Mouse (Mus musculus) frontal cortex, postnatal 14 days (tissue): ENCODE measurements around the gene Armc2.

Source experiments
- DNase-seq, 2 experiments: peaks; one replicate each; pipeline ENCODE4 v3.0.0; 2022; ENCODE audit warnings: low spot score in 2 of 2

Gene Armc2

GRCm38 (mm10) chr10:41907950-41908349 lies 110.3 kb downstream of the Armc2 start:
- DNase-seq = no peak

- no peak for DNase-seq
These were observed 110.8 kb downstream of the Armc2 start for GRCm38 (mm10) chr10:41907473-41907872.

- no peak for DNase-seq
These were observed 116.4 kb downstream of the Armc2 start for GRCm38 (mm10) chr10:41901864-41902263.

GRCm38 (mm10) chr10:41901456-41901855 lies 116.8 kb downstream of the Armc2 start:
- DNase-seq = no peak

- no peak for DNase-seq
These were observed 121.4 kb downstream of the Armc2 start for GRCm38 (mm10) chr10:41896865-41897264.

- no peak for DNase-seq
These were observed 121.8 kb downstream of the Armc2 start for GRCm38 (mm10) chr10:41896425-41896824.

GRCm38 (mm10) chr10:41893433-41894411 lies 124.5 kb downstream of the Armc2 start:
- no peak for DNase-seq

- no peak for DNase-seq
These were observed 126.9 kb downstream of the Armc2 start for GRCm38 (mm10) chr10:41891312-41891711.

- DNase-seq = no peak
These were observed 127.7 kb downstream of the Armc2 start for GRCm38 (mm10) chr10:41890537-41890936.

- no peak for DNase-seq
These were observed 128.7 kb downstream of the Armc2 start for GRCm38 (mm10) chr10:41889566-41889965.

GRCm38 (mm10) chr10:41888365-41888941 lies 129.8 kb downstream of the Armc2 start:
- DNase-seq = no peak

GRCm38 (mm10) chr10:41887080-41887821 lies 131.0 kb downstream of the Armc2 start:
- DNase-seq = peak; percentile 78 to 87

- DNase-seq = no peak
These were observed 134.3 kb downstream of the Armc2 start for GRCm38 (mm10) chr10:41883741-41884575.

- no peak for DNase-seq
These were observed 136.8 kb downstream of the Armc2 start for GRCm38 (mm10) chr10:41881438-41881837.

- DNase-seq = no peak
These were observed 137.5 kb downstream of the Armc2 start for GRCm38 (mm10) chr10:41880777-41881176.

GRCm38 (mm10) chr10:41880206-41880605 lies 138.0 kb downstream of the Armc2 start:
- DNase-seq = no peak

GRCm38 (mm10) chr10:41879675-41880074 lies 138.6 kb downstream of the Armc2 start:
- DNase-seq = no peak

- DNase-seq = no peak
These were observed 139.9 kb downstream of the Armc2 start for GRCm38 (mm10) chr10:41878344-41878743.

GRCm38 (mm10) chr10:41875624-41876023 lies 142.6 kb downstream of the Armc2 start:
- DNase-seq = no peak

- no peak for DNase-seq
These were observed 146.7 kb downstream of the Armc2 start for GRCm38 (mm10) chr10:41871564-41871963.

GRCm38 (mm10) chr10:41870101-41870500 lies 148.1 kb downstream of the Armc2 start:
- DNase-seq = no peak
